Mouse (Mus musculus): Measurements from ENCODE around the gene Opcml.
A peak's percentile ranks its signal among the peaks of the same experiment; 100 is the strongest.

Opcml gene

GRCm38 (mm10) chr9:28317881-28318280 is 527.3 kb downstream of the Opcml start:
- no peak for DNase-seq (ENCODE audit: low read depth, low spot score)

- no peak for DNase-seq (ENCODE audit: low read depth, low spot score)
Observed at GRCm38 (mm10) chr9:28319021-28319755, 528.6 kb downstream of the Opcml start.

GRCm38 (mm10) chr9:28319802-28320201 is 529.2 kb downstream of the Opcml start:
- peak; percentile 9 for DNase-seq (ENCODE audit: low read depth, low spot score)

GRCm38 (mm10) chr9:28327985-28328384 is 537.4 kb downstream of the Opcml start:
- DNase-seq (ENCODE audit: low read depth, low spot score), result no peak

- DNase-seq (ENCODE audit: low read depth, low spot score), result no peak
Observed at GRCm38 (mm10) chr9:28328434-28328833, 537.9 kb downstream of the Opcml start.

- no peak for DNase-seq (ENCODE audit: low read depth, low spot score)
Observed at GRCm38 (mm10) chr9:28329477-28329876, 538.9 kb downstream of the Opcml start.

- DNase-seq (ENCODE audit: low read depth, low spot score), result no peak
Observed at GRCm38 (mm10) chr9:28336511-28337208, 546.1 kb downstream of the Opcml start.

- DNase-seq (ENCODE audit: low read depth, low spot score), result no peak
Observed at GRCm38 (mm10) chr9:28337837-28338236, 547.3 kb downstream of the Opcml start.

GRCm38 (mm10) chr9:28354978-28355377 is 564.4 kb downstream of the Opcml start:
- DNase-seq (ENCODE audit: low read depth, low spot score), result no peak

GRCm38 (mm10) chr9:28357946-28358345 is 567.4 kb downstream of the Opcml start:
- no peak for DNase-seq (ENCODE audit: low read depth, low spot score)

GRCm38 (mm10) chr9:28360691-28361090 is 570.1 kb downstream of the Opcml start:
- DNase-seq (ENCODE audit: low read depth, low spot score), result no peak

- DNase-seq (ENCODE audit: low read depth, low spot score), result no peak
Observed at GRCm38 (mm10) chr9:28364473-28365159, 574.0 kb downstream of the Opcml start.

- DNase-seq (ENCODE audit: low read depth, low spot score), result no peak
Observed at GRCm38 (mm10) chr9:28365160-28365473, 574.5 kb downstream of the Opcml start.

- DNase-seq (ENCODE audit: low read depth, low spot score), result no peak
Observed at GRCm38 (mm10) chr9:28386527-28387175, 596.1 kb downstream of the Opcml start.

GRCm38 (mm10) chr9:28395222-28395621 is 604.6 kb downstream of the Opcml start:
- DNase-seq (ENCODE audit: low read depth, low spot score), result no peak

- no peak for DNase-seq (ENCODE audit: low read depth, low spot score)
Observed at GRCm38 (mm10) chr9:28395638-28396037, 605.1 kb downstream of the Opcml start.

GRCm38 (mm10) chr9:28402770-28403650 is 612.4 kb downstream of the Opcml start:
- DNase-seq (ENCODE audit: low read depth, low spot score), result peak; percentile 56

- peak; percentile 73 for DNase-seq (ENCODE audit: low read depth, low spot score)
Observed at GRCm38 (mm10) chr9:28403831-28404562, 613.4 kb downstream of the Opcml start.

- no peak for DNase-seq (ENCODE audit: low read depth, low spot score)
Observed at GRCm38 (mm10) chr9:28404616-28405015, 614.0 kb downstream of the Opcml start.

- peak; percentile 35 for DNase-seq (ENCODE audit: low read depth, low spot score)
Observed at GRCm38 (mm10) chr9:28405816-28406215, 615.2 kb downstream of the Opcml start.

Measured in ZHBTc4 (cell line).